Mouse (Mus musculus) frontal cortex, postnatal 10 days (tissue): ENCODE measurements around the gene Syne1.

ENCODE experiments used
- DNase-seq, 2 experiments: peaks; one replicate each; pipeline ENCODE4 v3.0.0; 2022; ENCODE audit warnings: low spot score in 2 of 2, mixed read lengths in 1 of 2

Gene Syne1

DNA sequence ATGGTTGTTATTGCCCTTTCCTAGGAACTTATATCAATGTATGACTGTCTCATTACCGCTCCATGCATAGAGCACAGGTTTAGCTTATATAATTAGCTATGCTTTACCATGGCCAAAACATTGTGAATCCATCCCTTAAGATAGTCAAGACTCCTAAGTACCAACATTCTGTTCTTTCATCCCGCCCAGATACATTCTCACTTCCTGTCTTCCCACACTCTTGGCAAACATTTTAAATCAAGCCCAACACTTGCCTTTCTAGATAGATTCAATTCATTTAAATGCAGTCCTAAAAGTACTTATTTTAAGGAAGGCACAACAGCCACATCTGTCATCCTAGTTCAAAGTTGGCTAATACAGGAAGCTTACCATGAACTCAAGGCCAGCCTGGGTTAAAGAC, 113.5 kb downstream of the Syne1 start:
- no peak for DNase-seq

DNA sequence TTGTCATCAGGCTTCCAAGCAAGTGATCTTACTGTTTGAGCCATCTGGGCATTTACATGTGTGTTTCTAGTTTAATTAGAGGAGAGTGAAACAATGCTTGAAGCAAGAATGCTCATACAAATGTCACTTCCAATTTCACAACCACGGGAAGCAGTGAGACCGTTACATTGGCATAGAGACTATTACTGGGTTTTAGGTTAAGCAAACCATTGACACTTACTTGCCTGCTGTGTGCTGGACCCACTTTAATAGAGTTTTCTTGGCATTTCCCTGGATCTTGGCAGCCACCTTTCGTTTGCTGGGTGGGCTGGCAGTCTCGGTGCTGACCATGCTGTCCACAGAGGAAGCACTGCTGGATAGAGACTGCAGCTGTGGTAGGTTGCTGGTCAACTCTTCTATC, 127.3 kb downstream of the Syne1 start:
- no peak for DNase-seq

DNA sequence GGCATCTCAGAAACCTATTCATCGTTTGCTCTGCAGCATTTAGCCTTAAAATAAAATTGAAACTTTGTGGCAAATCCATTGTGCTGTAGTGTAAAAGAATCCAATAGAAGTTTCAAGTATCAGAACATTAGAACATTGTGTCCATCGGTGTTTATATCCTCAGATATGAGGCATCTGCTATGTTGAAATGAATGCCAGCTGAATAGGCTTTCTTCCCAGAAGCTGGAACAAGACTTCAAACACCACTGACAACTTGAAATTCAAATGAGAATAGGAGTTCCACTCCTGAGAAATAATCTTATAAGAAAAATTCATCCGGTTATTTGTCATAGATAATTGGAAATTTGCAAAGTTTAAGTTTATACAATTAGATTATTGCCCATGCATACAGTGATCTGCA, 135.6 kb downstream of the Syne1 start:
- no peak for DNase-seq

DNA sequence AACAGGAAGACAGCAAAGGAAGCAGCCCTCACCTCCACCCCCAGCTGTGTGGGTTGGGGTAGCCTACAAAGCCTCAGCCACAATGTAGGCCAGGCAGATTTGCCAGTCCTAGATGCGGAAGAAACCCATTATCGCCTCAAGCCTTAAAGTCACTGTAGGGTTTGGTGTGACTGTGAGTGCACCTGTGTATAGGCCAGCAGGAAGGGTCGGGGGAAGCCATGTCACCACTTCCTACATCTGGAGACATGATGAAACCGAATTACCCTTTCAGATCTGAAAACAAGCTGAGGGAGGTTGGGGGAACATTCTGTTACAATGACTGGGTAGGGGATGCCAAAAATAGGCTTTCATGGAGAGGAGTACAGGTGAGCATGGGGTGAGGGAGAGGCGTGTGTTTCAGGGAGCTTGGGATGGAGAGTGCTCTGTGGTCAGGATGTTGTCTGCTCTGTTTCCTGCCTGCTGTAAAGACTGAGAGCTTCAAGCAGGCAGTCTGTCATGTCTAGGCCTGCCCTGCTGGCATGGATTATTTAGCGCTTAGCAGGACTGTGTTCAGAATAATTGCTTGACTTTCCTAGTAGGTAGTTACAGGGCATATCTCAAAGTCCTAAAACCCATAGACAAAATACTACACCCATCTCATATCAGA, 167.0 kb downstream of the Syne1 start:
- no peak for DNase-seq

DNA sequence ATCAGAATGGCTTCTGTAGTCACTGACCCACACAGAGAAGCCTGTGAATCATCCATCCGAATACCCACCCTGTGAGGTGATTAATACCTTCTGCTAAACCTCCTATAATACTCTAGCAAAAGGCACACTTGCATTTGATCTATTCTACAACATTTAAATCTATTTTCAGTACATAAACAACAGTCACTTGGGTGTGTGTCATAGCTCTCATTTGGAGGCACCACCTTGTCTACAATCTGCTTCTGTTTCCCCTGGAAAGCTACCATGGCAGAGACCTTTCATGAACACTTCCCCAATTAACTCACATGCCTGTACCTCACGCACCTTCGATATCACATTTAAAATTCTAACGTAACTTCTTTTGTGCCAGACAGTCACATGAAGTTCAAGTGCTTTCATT, 169.7 kb downstream of the Syne1 start:
- no peak for DNase-seq

DNA sequence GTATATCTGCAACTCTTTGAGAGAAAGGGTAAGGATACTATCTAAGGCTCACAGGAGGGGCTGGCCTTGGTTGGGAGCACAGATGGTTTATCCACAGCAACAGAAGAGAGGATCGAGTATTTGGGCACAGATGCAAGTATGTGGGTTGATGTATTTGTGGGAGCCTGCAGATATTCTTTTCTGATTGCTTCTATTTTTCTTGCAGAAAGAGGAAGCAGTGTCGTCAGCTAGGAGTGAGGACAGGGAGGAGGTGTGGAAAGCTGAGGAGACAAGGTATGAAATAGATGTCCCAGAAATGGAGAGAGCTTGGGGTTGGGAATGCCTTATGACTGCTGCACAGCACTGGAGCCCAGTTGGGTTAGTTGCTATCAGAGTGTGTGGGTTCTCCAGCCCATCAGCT, 172.3 kb downstream of the Syne1 start:
- DNase-seq = peak in 1 of 2 experiments; percentile 40

DNA sequence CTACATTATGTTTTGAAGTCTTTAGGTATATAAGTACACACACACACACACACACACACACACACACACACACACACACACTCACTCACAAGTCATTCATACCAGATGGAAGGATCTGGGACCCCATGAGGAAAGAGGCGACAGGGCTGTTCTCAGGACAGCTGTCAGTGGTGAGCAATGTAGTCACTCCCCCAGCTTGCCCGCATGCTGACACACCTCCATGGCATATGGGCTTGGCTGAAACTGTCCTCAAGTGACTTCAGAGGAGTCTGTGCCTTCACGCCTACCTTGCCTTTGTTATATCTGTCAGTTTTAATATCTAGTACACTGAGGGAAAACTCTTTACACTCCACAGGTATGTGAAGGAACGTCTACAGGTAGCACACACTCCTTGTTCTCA, 181.7 kb downstream of the Syne1 start:
- DNase-seq = no peak

DNA sequence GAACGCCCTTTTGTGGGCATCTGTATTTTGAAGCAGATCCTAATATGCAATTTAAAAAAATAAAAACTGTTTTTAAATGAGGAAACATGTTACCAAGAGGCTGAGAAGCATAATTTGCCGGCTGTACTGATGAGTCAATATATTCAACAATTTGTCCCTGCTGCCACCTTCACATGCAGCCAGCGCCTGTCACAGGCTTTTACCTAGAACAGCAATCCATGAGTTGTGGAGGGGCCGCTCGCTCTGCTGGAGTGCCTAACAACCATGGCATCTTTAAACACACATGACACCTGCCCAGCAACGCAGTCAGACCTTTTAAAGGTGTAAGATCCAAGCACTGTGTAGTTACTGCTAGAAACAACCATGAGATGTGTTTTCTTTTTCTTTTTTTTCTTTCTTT, 183.0 kb downstream of the Syne1 start:
- DNase-seq = peak; percentile 16 to 21

DNA sequence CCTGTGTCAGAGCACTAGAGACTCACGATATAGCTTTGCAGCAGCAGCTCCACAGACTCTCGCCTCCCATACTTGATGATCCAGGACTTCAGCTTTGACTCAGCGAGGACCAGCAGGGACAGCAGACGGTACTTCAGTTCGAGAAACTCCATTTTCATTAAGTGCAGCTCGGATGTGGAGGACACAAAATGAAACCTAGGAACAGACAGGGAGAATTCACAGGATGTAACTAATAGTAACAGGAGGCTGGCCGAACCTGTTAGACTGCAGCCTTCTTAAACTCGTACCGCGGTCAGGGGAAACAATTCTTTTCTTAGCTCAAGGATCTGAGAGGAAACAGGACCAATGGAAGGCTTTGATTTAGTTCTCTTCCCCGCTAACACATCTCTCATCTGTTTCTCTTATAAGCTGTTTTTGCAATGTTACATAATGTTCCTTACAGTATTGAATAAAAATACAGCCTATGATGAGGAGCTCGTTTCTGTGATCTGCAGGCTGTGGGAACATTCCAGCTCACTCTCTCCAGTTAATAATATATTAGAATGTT, 183.7 kb downstream of the Syne1 start:
- DNase-seq = peak in 1 of 2 experiments; percentile 17

DNA sequence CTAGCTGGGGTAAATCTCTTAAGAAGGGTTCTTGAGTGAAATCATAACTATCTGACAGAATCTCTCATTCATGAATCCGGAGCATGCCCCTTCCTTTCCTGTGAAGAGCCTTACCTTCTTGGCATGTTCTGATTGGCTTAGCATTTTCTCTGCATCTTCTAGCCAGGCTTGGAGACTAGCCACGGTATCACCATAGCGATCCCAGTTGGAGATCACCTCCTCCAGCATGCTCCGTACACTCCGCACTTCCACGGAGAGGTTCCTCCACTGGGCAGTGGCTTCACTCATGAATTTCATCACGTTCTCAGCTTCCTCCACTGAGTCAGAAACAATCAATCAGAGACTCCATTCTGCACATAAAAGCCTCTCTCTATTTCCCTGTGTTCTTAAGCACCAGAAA, 190.7 kb downstream of the Syne1 start:
- no peak for DNase-seq

DNA sequence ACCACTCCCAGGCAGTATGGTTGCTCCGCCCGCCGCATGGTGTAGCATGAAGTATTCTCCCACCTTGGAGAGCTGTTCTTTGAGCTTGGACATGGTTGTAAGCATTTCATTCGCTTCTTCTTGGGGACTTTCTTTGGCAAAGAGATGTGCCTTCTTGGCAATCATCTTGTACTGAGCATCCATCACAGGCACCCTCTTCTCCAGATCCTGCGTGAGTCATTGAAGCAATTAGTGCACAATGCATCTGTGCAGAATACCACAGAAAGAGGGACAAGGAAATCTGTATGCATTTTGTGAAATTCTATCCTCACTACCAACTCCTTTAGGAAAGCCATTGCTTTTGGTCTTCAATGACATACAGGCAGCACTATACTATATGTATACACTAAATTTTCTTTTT, 194.7 kb downstream of the Syne1 start:
- DNase-seq = no peak

DNA sequence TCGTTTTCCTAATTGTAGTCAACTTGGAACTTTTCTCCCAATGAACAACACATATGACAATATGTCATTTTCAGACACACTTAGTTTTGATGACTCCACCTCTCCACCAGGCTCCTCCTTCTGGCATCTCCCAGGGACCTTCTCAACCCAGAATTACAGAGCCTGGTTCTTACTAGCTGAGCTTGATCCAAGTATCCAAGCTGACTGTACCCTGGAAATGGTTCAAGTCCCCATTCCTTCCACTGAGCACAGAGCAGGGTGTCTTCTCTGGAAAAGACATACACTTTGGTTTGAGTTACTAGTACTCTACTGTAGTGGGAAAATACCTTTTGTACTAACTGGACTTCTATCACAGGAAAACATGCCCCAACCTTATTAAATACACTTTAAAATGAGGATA, 197.9 kb downstream of the Syne1 start:
- DNase-seq = no peak

DNA sequence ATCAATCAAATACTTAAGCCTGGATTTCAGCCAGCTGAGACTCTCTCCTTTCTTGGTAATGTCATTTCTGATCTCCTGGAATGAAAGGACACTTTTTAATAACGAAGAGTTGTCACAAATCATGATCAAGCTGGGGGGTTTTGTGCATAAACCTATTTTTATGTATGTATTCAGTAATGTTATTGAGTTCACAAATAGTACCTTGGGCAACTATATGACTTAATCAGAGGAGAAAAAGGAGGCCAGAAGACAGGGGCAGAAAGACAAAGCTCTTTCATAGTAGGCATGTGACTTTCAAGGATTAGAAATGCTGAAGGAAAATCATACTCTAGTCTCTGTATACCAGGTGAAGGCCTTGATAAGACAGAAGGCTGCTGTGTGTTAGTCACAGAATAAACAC, 204.4 kb downstream of the Syne1 start:
- DNase-seq = no peak

DNA sequence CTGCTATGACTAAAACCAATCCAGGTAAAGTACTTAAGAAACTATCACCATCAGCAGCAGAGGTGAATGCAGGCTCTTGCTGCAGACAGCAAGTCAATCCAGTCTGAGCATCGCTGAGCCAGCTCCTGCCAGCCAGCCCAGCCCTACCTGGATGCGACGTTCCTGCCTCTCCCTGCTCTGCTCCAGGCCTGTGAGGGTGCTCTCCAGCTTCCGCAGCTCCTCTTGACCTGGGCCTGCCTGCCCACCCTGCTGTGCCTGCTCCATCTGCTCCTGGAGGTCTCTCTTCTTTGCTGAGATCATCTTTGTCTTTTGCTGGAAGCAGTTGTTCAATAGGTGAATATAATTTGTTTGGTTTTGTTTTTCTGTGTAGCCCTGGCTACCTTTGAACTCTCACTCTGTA, 208.1 kb downstream of the Syne1 start:
- DNase-seq = no peak

DNA sequence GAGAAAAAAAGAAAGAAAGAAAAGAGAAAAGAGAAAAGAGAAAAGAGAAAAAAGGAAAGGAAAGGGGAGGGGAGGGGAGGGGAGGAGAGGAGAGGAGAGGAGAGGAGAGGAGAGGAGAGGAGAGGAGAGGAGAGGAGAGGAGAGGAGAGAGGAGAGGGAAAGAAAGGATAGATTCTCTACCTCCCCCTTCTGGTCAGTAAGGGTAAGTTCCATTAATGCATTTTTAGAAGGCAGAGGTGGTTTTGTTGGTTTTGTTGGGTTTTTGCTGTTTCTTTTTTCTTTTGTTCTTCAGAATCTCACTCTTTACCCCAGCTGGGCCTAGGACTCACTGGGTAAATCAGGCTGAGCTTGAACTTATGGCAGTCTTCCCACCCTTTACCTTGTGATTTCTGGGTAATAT, 214.9 kb downstream of the Syne1 start:
- DNase-seq = no peak

DNA sequence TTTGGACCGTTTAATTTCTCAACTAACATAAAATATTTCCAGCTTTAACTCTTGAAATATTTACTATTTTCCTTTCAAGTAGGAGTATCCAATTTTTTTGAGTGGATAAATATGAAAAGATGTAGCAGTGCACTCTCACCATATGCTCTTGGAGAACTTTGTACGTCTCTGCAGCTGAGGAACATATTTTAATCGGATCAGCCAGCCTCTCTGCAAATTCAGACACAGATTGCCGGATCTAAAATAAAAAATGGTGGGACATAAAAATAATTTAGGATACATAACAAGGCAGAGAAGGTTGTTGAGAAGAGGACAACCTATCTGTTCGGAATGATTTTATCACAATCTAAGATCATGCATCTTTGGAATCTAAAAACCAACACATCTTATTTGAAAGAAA, 218.5 kb downstream of the Syne1 start:
- no peak for DNase-seq

DNA sequence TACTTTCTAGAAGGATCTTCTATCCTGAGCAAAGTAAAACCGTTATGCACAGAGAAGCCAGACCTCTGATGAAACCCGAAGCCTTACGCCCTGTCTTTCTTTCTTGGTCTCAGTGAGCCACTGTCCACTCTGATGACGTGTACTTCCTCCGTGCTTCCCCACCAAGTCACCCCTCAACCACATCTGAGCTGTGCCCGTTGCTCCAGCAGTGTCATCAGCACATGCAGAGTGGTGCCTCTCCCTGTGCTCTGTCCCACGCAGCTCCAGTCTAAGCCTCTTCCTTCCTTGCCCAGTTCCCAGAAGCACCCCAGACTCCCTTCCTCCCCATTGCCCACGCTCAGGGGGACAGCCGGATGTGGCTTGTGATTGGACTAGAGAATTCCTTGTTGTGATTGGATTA, 224.6 kb downstream of the Syne1 start:
- no peak for DNase-seq

DNA sequence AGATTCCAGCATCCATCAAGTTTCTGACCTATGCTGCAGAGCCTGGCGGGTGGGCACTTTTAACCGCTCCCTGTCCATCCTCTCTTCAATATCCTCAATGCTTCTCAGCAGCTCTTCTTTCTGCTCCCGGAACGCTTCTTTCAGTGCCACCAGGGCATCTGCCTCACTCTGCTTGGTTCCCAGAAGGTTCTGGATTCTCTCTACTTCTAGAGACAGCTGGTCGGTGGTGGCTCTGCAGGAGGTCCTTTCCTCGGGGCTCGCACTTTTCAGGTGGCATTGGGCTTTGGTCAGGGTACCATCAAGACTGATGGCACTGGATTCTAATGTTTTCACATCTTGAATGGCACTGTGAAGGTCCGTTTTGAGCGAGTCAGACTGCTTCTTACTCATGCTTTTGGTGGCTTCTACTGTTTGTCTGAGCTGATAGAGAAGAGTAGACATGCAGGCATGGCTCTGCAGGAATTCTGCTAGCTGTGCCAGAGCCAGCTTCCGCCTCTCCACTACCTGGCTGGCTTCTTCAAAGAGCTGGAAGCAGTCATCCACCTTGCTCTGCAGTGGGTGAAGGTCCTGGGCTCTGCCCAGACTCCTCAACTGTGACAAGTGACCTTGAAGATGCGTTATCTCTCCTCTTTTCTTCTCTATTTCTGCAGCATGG, 227.4 kb downstream of the Syne1 start:
- no peak for DNase-seq

DNA sequence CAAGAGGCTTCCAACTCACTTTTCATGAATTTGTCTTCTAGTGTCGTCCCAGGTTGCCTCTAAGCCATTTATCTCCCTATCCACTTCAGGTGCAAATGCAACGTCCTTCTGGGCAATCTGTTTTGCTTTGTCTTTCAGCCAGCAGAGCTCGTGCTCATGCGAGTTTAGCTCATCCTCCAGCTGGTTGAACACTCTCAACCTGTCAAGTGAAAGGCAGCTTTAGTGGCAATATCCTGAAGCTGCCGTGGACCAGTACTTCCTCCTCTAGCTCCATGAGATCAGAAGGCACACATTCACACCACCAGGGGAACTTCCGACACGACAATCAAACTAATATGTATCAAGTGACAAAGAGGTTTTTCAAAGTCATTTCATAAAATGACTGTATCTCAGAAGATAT, 228.7 kb downstream of the Syne1 start:
- no peak for DNase-seq

DNA sequence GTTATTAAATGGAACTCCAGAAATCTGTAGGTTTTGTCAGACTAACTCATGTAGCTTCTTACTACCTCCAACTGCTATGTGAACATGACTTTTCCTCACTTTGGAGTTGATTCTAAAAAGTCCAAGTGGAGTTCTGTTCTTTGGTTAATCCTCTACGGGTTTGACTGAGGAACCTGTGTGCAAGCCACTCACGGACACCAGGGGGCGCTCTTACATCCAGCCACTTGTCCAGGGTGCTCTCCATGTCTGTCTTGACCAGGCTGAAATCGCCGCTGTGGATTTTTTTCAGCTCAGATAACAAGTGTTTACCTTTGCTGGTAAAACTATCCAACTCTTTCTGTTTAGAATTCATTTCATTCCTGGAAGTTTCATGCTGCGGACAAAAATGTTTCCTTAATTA, 233.7 kb downstream of the Syne1 start:
- DNase-seq = peak; percentile 32 to 57

DNA sequence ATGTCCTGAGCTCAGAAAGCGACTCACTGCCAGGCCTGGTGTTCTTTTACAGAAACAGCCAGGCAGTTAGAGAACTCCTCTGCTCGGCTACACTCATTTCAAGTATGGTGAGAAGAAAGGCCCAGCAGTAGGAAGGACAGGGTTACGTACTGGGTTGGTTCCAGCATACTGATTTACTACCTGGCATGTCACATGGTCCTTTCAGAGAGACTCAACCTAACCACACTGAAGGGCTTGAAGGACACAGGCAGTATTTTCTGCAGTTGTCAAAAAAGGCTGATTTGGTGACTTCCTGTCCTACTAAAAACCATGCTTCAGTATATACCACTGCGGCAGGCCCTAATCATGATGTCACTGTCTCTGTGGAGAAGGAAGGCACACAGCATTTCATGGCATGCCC, 238.8 kb downstream of the Syne1 start:
- no peak for DNase-seq

DNA sequence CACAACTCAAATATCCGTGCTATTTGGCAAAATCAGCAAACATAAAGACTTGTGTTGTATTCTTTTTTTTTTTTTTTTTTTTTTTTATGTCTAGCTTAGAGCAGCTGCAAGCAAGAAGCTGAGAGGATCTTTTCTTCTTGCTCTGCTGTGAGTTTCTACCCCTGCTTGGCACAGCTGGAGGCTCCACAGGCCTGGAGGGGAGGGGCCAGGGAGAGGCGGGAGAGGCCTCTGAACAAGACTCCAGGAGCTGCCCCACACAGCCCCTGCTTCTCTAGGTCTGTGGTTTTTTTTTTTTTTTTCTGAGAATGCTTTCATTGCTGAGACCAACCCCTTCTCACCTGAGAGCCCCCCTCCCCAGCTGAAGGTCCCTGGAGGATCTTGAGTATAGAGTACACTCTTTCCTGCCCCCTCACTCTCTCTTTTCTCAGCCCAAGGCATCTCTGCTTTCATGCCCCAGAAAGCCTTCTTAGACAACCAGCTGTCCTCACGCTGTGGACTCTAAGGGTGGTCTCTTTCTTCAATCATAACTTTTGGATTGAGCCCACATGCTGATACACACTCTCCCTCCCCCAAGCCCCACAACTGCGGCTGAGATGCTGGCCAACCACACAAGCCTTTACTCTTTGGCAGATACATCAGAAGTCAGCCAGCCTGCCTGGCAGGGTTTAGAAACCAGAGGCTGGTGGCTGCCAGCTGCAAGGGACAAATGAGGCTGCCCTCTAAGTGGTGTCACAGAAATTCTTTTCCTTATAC, 241.1 kb downstream of the Syne1 start:
- DNase-seq = peak in 1 of 2 experiments; percentile 22

DNA sequence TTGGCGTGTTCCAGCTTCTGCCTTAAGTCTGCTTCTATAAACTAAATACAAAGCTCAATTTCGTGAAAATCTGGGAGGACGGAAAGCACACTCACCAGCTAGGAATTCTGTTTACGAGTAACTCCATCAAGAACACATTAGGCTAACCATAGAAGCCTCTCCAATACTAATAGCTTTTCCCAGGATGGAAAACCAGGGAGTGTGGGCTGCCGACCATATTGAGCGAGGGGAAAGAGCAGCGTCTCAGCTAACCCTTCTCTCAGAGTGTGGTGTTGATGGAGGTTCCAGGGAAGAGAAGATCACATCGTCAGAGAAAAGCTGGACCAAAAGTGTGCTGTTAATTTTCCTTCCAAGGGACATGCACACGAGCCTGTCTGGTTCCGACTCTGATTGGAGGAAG, 241.9 kb downstream of the Syne1 start:
- DNase-seq = no peak
